Mouse (Mus musculus) heart, embryonic 13.5 days (tissue): ENCODE data around the gene Rabep1. TPM values are rescaled to one million over a fixed set of nuclear protein-coding genes. Genes with fewer than 3 reads are reported as not detected.

Experiments used
- ATAC-seq: fragments of 200-750 bp; cut with Nextera tagmentation; 2 replicates; pipeline ENCODE4 v1.8.0; 2017; ENCODE audit warnings: moderate TSS enrichment; ENCODE audit not compliant: insufficient number of reproducible peaks, low FRiP score, low TSS enrichment; ENCODE audit errors: extremely low read depth
- H3K27ac ChIP-seq: fragments of 300-500 bp; sonication (generic); replicated peaks from 2 replicates; pipeline ENCODE4 v1.5.1; 2015; ENCODE audit warnings: moderate library complexity, mild to moderate bottlenecking, inconsistent platforms
- H3K27me3 ChIP-seq: fragments of 300-500 bp; sonication (generic); replicated peaks from 2 replicates; pipeline ENCODE4 v1.6.1; 2015; ENCODE audit warnings: mild to moderate bottlenecking, inconsistent platforms
- H3K36me3 ChIP-seq: fragments of 300-500 bp; sonication (generic); 2 replicates; pipeline ENCODE4 v1.6.1; 2015; ENCODE audit warnings: mild to moderate bottlenecking, inconsistent platforms
- H3K4me1 ChIP-seq: fragments of 300-500 bp; sonication (generic); 2 replicates; pipeline ENCODE4 v1.6.1; 2015; ENCODE audit warnings: inconsistent platforms
- H3K4me2 ChIP-seq: fragments of 300-500 bp; sonication (generic); 2 replicates; pipeline ENCODE4 v1.6.1; 2015; ENCODE audit warnings: inconsistent platforms, mild to moderate bottlenecking, moderate library complexity
- H3K4me3 ChIP-seq: fragments of 300-500 bp; sonication (generic); 2 replicates; pipeline ENCODE4 v1.5.1; 2015; ENCODE audit warnings: moderate library complexity, mild to moderate bottlenecking, inconsistent platforms
- H3K9ac ChIP-seq: fragments of 300-500 bp; sonication (generic); 2 replicates; pipeline ENCODE4 v1.6.1; 2015; ENCODE audit warnings: inconsistent platforms, mild to moderate bottlenecking, moderate library complexity
- H3K9me3 ChIP-seq: fragments of 300-500 bp; sonication (generic); 2 replicates; pipeline ENCODE4 v1.6.1; 2016; ENCODE audit warnings: inconsistent platforms
- WGBS: fragments of 180-500 bp; shearing (Covaris S2); methylation state at CpG from one replicate; pipeline ENCODE4 v1.1.7; 2015; ENCODE audit warnings: mixed read lengths; 5-methylcytosine and 5-hydroxymethylcytosine counted together
- polyA plus RNA-seq: library from polyadenylated mRNA; unstranded; fragments of >200 nt; fragmentation: Nextera tagmentation; extraction: Ambion mirVana; gene quantifications from 2 replicates; pipeline ENCODE4 v1.2.1, GENCODE M21; 2015

Gene Rabep1
- polyA plus RNA-seq, 1 experiment from 2014 or later = 28.3 TPM

DNA sequence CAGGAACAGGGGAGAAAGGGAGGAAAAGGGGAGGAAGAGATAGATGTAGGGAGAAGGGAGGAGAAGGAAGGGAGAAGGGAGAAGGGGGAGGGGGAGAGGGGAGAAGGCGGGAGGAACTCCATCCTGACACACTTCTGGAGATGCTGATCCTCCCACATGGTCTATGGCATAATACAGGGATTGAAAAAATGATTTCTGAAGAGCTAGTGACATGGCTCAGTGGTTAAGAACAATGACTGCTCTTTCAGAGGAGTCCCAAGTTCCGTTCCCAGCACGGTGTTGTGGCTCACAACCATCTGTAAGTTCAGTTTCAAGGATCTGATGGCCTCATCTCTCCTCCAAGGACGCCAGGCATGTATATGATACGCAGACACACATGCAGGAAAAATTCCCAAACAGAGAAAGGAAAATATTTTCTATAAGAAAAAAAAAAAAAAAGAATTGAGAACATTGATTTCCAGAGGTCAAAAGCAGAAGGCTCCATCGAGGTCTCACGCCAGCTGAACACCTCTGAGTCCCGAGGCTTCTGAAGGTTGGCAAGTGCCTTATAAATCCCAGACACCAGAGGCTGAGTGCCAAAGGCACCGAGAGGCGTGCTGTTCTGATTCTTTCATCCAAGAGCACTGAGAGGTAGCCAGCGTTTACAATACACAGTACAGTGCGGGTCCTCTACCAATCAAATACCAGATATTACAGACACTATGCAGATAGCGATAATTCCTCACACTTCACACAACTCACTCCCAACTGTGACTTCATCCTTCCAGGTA is 32.9 kb upstream of the Rabep1 start:
- no peaks in the 10 kb centered on the region for H3K4me1 ChIP-seq
- no peaks in the 10 kb centered on the region for H3K27me3 ChIP-seq
- no peak overlapping the region for H3K4me2 ChIP-seq
- H3K36me3 ChIP-seq = no peaks in the 10 kb centered on the region
- H3K9ac ChIP-seq = no peak overlapping the region
- H3K9me3 ChIP-seq = no peaks in the 10 kb centered on the region
- ATAC-seq = no peak
- WGBS = 56% methylated on average over 13 of the region's 13 CpGs
- H3K4me3 ChIP-seq = no peak overlapping the region
- H3K27ac ChIP-seq = no peak overlapping the region

GRCm38 (mm10) chr11:70812365-70812764 is 32.2 kb upstream of the Rabep1 start, which contains the start of gene Scimp:
Gene Scimp (minus strand): TSS chr11:70812586.
- Histone ChIP-seq H3K36me3 (no peaks in the 10 kb centered on the region), H3K4me3 (no peak within 1 kb of the TSS), H3K4me1 (no peaks in the 10 kb centered on the region), H3K9me3 (no peaks in the 10 kb centered on the region), H3K27me3 (no peaks in the 10 kb centered on the region), H3K9ac (no peak within 1 kb of the TSS), H3K4me2 (no peak within 1 kb of the TSS), H3K27ac (no peak within 1 kb of the TSS)
- WGBS = 71% methylated on average over 7 of the region's 7 CpGs
- no peak for ATAC-seq

DNA sequence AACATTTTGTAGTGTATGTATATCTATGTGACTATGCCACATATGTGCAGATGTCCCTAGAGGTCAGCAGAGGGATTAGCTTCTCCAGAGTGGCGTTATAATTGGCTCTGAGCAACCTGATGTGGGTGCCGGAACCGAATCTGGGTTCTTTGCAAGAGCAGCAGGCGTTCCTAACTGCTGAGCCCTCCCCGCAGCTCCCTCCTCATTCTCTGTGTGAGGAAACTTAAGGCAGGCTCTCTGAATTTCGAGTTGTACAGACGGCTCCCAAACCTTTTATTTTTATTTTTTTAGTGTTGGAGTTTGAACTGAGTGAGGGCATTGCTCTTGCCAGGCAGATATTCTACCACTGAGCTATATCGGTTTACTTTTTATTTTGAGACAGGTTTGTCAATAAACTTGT is 29.5 kb upstream of the Rabep1 start:
- Histone ChIP-seq H3K4me1 (no peaks in the 10 kb centered on the region), H3K27me3 (no peaks in the 10 kb centered on the region), H3K9ac (no peak overlapping the region), H3K36me3 (no peaks in the 10 kb centered on the region), H3K4me2 (no peak overlapping the region), H3K9me3 (no peaks in the 10 kb centered on the region), H3K4me3 (no peak overlapping the region), H3K27ac (no peak overlapping the region)
- ATAC-seq = no peak
- 76% methylated on average over 8 of the region's 8 CpGs for WGBS

- no peaks in the 10 kb centered on the region for H3K27me3 ChIP-seq
- no peak for ATAC-seq
- H3K27ac ChIP-seq = no peak overlapping the region
- no peak overlapping the region for H3K9ac ChIP-seq
- H3K36me3 ChIP-seq = no peaks in the 10 kb centered on the region
- no peak overlapping the region for H3K4me3 ChIP-seq
- H3K4me1 ChIP-seq = no peaks in the 10 kb centered on the region
- no peak overlapping the region for H3K4me2 ChIP-seq
- H3K9me3 ChIP-seq = no peaks in the 10 kb centered on the region
- 25% methylated on average over 6 of the region's 6 CpGs for WGBS
These were observed 29.0 kb upstream of the Rabep1 start for GRCm38 (mm10) chr11:70815498-70816078.

- ATAC-seq = no peak
- Histone ChIP-seq H3K4me3 (no peak overlapping the region), H3K9ac (no peak overlapping the region), H3K27ac (no peak overlapping the region), H3K36me3 (no peaks in the 10 kb centered on the region), H3K4me2 (no peak overlapping the region), H3K9me3 (no peaks in the 10 kb centered on the region), H3K27me3 (no peaks in the 10 kb centered on the region), H3K4me1 (peaks cover under 1% of the 10 kb centered on the region)
- WGBS = 71% methylated on average over 4 of the region's 4 CpGs
These were observed 27.8 kb upstream of the Rabep1 start for GRCm38 (mm10) chr11:70816770-70817169.

GRCm38 (mm10) chr11:70820120-70820519 is 24.5 kb upstream of the Rabep1 start:
- Histone ChIP-seq H3K9me3 (no peaks in the 10 kb centered on the region), H3K36me3 (no peaks in the 10 kb centered on the region), H3K4me2 (no peak overlapping the region), H3K4me1 (peaks cover 10% of the 10 kb centered on the region), H3K9ac (no peak overlapping the region), H3K27me3 (no peaks in the 10 kb centered on the region), H3K4me3 (no peak overlapping the region), H3K27ac (no peak overlapping the region)
- WGBS = 74% methylated on average over 8 of the region's 8 CpGs
- no peak for ATAC-seq

- Histone ChIP-seq H3K27me3 (no peaks in the 10 kb centered on the region), H3K9me3 (no peaks in the 10 kb centered on the region), H3K4me3 (no peak overlapping the region), H3K9ac (no peak overlapping the region), H3K36me3 (no peaks in the 10 kb centered on the region), H3K27ac (peak overlapping the region; percentile 16), H3K4me2 (peak overlapping the region; percentile 15; the same call in 1 of the 2 replicates), H3K4me1 (peaks cover 10% of the 10 kb centered on the region)
- WGBS = 46% methylated on average over 17 of the region's 17 CpGs
- ATAC-seq = no peak
These were observed 22.6 kb upstream of the Rabep1 start for GRCm38 (mm10) chr11:70821728-70822591.

DNA sequence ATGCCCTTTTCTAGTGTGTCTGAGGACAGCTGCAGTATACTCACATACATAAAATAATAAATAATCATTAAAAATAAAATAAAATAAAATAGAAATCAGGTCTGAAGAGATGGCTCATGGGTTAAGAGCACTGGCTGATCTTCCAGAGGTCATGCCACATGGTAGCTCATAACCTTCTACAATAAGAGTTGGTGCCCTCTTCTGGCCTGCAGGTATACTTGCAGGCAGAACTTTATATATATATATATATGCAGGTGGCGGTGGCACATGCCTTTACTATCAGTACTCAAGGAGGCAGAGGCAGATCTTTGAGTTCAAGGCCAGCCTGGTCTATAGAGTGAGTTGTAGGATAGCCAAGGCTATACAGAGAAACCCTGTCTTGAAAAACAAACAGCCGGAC is 18.4 kb upstream of the Rabep1 start:
- ATAC-seq = no peak
- no peak overlapping the region for H3K4me3 ChIP-seq
- H3K27ac ChIP-seq = no peak overlapping the region
- H3K9me3 ChIP-seq = no peaks in the 10 kb centered on the region
- no peaks in the 10 kb centered on the region for H3K36me3 ChIP-seq
- WGBS = 72% methylated on average over 2 of the region's 2 CpGs
- no peak overlapping the region for H3K9ac ChIP-seq
- no peaks in the 10 kb centered on the region for H3K27me3 ChIP-seq
- H3K4me2 ChIP-seq = no peak overlapping the region
- H3K4me1 ChIP-seq = peaks cover 10% of the 10 kb centered on the region

DNA sequence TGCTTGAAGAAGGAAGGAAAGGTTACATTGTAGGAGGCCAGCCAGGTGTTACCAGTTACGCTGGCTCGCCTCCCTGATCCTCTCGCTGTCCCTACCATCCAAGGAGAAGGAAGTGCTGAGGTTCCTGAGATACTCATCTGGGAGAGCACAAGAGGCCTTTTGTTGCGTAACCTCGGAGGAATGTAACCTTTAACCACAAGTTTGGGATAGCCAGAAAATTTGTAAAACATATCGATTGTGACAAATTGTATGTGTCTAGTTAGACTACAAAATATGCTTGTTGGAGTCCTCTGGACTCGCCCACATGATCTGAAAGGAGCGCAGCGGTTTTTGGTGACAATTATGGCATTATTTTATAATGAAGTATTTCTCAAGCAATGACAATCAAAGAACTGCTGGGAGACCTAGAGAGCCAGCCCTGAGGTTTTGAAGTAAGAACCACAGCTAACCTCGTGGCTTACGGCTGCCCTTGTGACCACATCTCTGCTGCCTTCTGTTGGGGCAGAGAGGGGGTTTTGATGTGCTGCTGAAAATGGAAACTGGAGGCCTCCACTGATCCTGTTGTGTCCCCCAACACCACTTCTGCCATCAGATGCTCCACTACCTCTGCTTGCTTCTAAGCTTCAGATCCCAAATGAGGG is 15.5 kb upstream of the Rabep1 start:
- 80% methylated on average over 11 of the region's 11 CpGs for WGBS
- H3K4me2 ChIP-seq = no peak overlapping the region
- no peak overlapping the region for H3K4me3 ChIP-seq
- ATAC-seq = no peak
- H3K36me3 ChIP-seq = no peaks in the 10 kb centered on the region
- H3K9ac ChIP-seq = no peak overlapping the region
- no peaks in the 10 kb centered on the region; the same call in 1 of the 2 replicates for H3K27me3 ChIP-seq
- no peaks in the 10 kb centered on the region for H3K4me1 ChIP-seq
- peaks cover 3% of the 10 kb centered on the region; the same call in 1 of the 2 replicates for H3K9me3 ChIP-seq
- H3K27ac ChIP-seq = no peak overlapping the region

- WGBS = 43% methylated on average over 3 of the region's 3 CpGs
- no peak overlapping the region for H3K9ac ChIP-seq
- H3K4me1 ChIP-seq = no peaks in the 10 kb centered on the region
- H3K9me3 ChIP-seq = peaks cover 5% of the 10 kb centered on the region; the same call in 1 of the 2 replicates
- H3K27me3 ChIP-seq = no peaks in the 10 kb centered on the region; the same call in 1 of the 2 replicates
- no peak overlapping the region for H3K4me3 ChIP-seq
- H3K4me2 ChIP-seq = no peak overlapping the region
- no peak for ATAC-seq
- H3K36me3 ChIP-seq = no peaks in the 10 kb centered on the region
- H3K27ac ChIP-seq = no peak overlapping the region
These were observed 13.4 kb upstream of the Rabep1 start for GRCm38 (mm10) chr11:70831201-70831600.

- Histone ChIP-seq H3K36me3 (no peaks in the 10 kb centered on the region), H3K27ac (no peak overlapping the region), H3K4me3 (no peak overlapping the region), H3K27me3 (no peaks in the 10 kb centered on the region; the same call in 1 of the 2 replicates), H3K9ac (no peak overlapping the region), H3K9me3 (peaks cover 5% of the 10 kb centered on the region; the same call in 1 of the 2 replicates), H3K4me1 (no peaks in the 10 kb centered on the region), H3K4me2 (no peak overlapping the region)
- ATAC-seq = no peak
These were observed 11.2 kb upstream of the Rabep1 start for GRCm38 (mm10) chr11:70833408-70833807.
